Mouse (Mus musculus) MEL (cell line): ENCODE data around the gene Tbx15. TPM values are rescaled to one million over a fixed set of nuclear protein-coding genes. Genes with fewer than 3 reads are reported as not detected.

Experiments
- DNase-seq: peaks from one replicate; pipeline ENCODE4 v3.0.0; 2011; ENCODE audit warnings: low read depth, low spot score
- H3K27ac ChIP-seq: 2 replicates; pipeline ENCODE4 v1.5.1; 2012; ENCODE audit warnings: low read depth, mild to moderate bottlenecking, control low read depth, low read length, moderate library complexity; ENCODE audit not compliant: control insufficient read depth
- H3K27me3 ChIP-seq, 2 experiments: fragments of 150-350 bp in 1 of 2; sonication (generic) in 1 of 2; 2 replicates each; pipeline ENCODE4 v1.6.1; 2012; ENCODE audit warnings: low read length in 2 of 2, mild to moderate bottlenecking in 2 of 2, improper control_type of control experiment in 1 of 2, moderate library complexity in 1 of 2; ENCODE audit not compliant: insufficient read depth in 2 of 2, control insufficient read depth in 1 of 2
- H3K36me3 ChIP-seq, 2 experiments: 2 replicates each; pipeline ENCODE4 v1.6.1; 2012 to 2014; ENCODE audit warnings: low read length in 2 of 2, improper control_type of control experiment in 1 of 2, inconsistent platforms in 1 of 2, mild to moderate bottlenecking in 1 of 2; ENCODE audit not compliant: insufficient read depth in 2 of 2, control insufficient read depth in 1 of 2
- H3K4me1 ChIP-seq, 2 experiments: fragments of 150-350 bp in 1 of 2; sonication (generic) in 1 of 2; 2 replicates each; pipeline ENCODE4 v1.6.1; 2012; ENCODE audit warnings: low read length in 2 of 2, improper control_type of control experiment in 1 of 2, mild to moderate bottlenecking in 1 of 2; ENCODE audit not compliant: insufficient read depth in 2 of 2, control insufficient read depth in 1 of 2
- H3K4me3 ChIP-seq, 2 experiments: fragments of 150-350 bp in 1 of 2; sonication (generic) in 1 of 2; 2 replicates each; pipeline ENCODE4 v1.5.1; 2012; ENCODE audit warnings: low read depth in 2 of 2, low read length in 2 of 2, mild to moderate bottlenecking in 2 of 2, moderate library complexity in 2 of 2, control low read depth in 1 of 2, improper control_type of control experiment in 1 of 2; ENCODE audit not compliant: control insufficient read depth in 1 of 2, insufficient read depth in 1 of 2
- H3K79me2 ChIP-seq: 2 replicates; pipeline ENCODE4 v1.6.1; 2012; ENCODE audit warnings: mild to moderate bottlenecking, low read length, moderate library complexity; ENCODE audit not compliant: control insufficient read depth, poor library complexity, insufficient read depth
- H3K9ac ChIP-seq: 2 replicates; pipeline ENCODE4 v1.6.1; 2012; ENCODE audit warnings: low read depth, mild to moderate bottlenecking, control low read depth, low read length, moderate library complexity; ENCODE audit not compliant: control insufficient read depth, poor library complexity, severe bottlenecking
- H3K9me3 ChIP-seq: fragments of 150-350 bp; sonication (generic); replicated peaks from 2 replicates; pipeline ENCODE4 v1.6.1; 2012; ENCODE audit warnings: mild to moderate bottlenecking, low read length, improper control_type of control experiment, moderate library complexity; ENCODE audit not compliant: insufficient read depth
- BHLHE40 ChIP-seq: IDR thresholded peaks from 2 replicates; pipeline ENCODE4 v1.6.1; 2012; ENCODE audit warnings: low read depth, mild to moderate bottlenecking, inconsistent platforms, low read length, improper control_type of control experiment, borderline replicate concordance
- CHD1 ChIP-seq: IDR thresholded peaks from 2 replicates; pipeline ENCODE4 v1.6.1; 2012; ENCODE audit warnings: low read depth, mild to moderate bottlenecking, inconsistent platforms, low read length, improper control_type of control experiment
- E2F4 ChIP-seq: IDR thresholded peaks from 2 replicates; pipeline ENCODE4 v1.6.1; 2011; ENCODE audit warnings: low read depth, low read length, improper control_type of control experiment, borderline replicate concordance
- EP300 ChIP-seq, 2 experiments: IDR thresholded peaks; 2 replicates each; pipeline ENCODE4 v1.6.1; 2011; ENCODE audit warnings: improper control_type of control experiment in 2 of 2, low read length in 2 of 2, low read depth in 1 of 2, mild to moderate bottlenecking in 1 of 2
- ETS1 ChIP-seq: IDR thresholded peaks from 2 replicates; pipeline ENCODE4 v1.6.1; 2012; ENCODE audit warnings: low read depth, mild to moderate bottlenecking, inconsistent platforms, low read length, improper control_type of control experiment, moderate library complexity
- GATA1 ChIP-seq: IDR thresholded peaks from 2 replicates; pipeline ENCODE4 v1.6.1; 2011; ENCODE audit warnings: low read depth, low read length, improper control_type of control experiment
- HCFC1 ChIP-seq: IDR thresholded peaks from 2 replicates; pipeline ENCODE4 v1.6.1; 2012; ENCODE audit warnings: low read depth, mild to moderate bottlenecking, inconsistent platforms, low read length, improper control_type of control experiment, moderate library complexity
- KAT2A ChIP-seq: conservative IDR thresholded peaks from 2 replicates; pipeline ENCODE4 v1.6.1; 2012; ENCODE audit warnings: low read depth, low read length, improper control_type of control experiment, inconsistent platforms
- MAFK ChIP-seq: IDR thresholded peaks from 2 replicates; pipeline ENCODE4 v1.6.1; 2011; ENCODE audit warnings: low read depth, mild to moderate bottlenecking, low read length, improper control_type of control experiment, borderline replicate concordance
- MEF2A ChIP-seq: IDR thresholded peaks from 2 replicates; pipeline ENCODE4 v1.6.1; 2014; ENCODE audit warnings: low read depth, mild to moderate bottlenecking, inconsistent platforms, low read length, improper control_type of control experiment; ENCODE audit not compliant: poor library complexity, insufficient replicate concordance, severe bottlenecking; ENCODE audit errors: extremely low read depth
- MXI1 ChIP-seq: IDR thresholded peaks from 2 replicates; pipeline ENCODE4 v1.6.1; 2011; ENCODE audit warnings: mild to moderate bottlenecking, low read depth, low read length, improper control_type of control experiment
- RCOR1 ChIP-seq: IDR thresholded peaks from 2 replicates; pipeline ENCODE4 v1.6.1; 2012; ENCODE audit warnings: low read depth, mild to moderate bottlenecking, inconsistent platforms, low read length, improper control_type of control experiment
- SIN3A ChIP-seq: IDR thresholded peaks from 2 replicates; pipeline ENCODE4 v1.6.1; 2012; ENCODE audit warnings: low read length, improper control_type of control experiment, inconsistent platforms
- SMC3 ChIP-seq: IDR thresholded peaks from 2 replicates; pipeline ENCODE4 v1.6.1; 2011; ENCODE audit warnings: low read depth, low read length, improper control_type of control experiment
- TAL1 ChIP-seq: IDR thresholded peaks from 2 replicates; pipeline ENCODE4 v1.6.1; 2012; ENCODE audit warnings: mild to moderate bottlenecking, inconsistent platforms, low read length, moderate library complexity, mixed read lengths
- TBP ChIP-seq: IDR thresholded peaks from 2 replicates; pipeline ENCODE4 v1.8.0; 2011; ENCODE audit warnings: low read depth, low read length, improper control_type of control experiment
- TCF12 ChIP-seq: IDR thresholded peaks from 2 replicates; pipeline ENCODE4 v1.6.1; 2014; ENCODE audit warnings: low read depth, mild to moderate bottlenecking, inconsistent platforms, low read length, improper control_type of control experiment, moderate library complexity
- USF1 ChIP-seq: IDR thresholded peaks from 2 replicates; pipeline ENCODE4 v1.6.1; 2014; ENCODE audit warnings: low read depth, mild to moderate bottlenecking, inconsistent platforms, low read length, improper control_type of control experiment, moderate library complexity
- USF2 ChIP-seq, 2 experiments: IDR thresholded peaks; 2 replicates each; pipeline ENCODE4 v1.6.1; 2011 to 2012; ENCODE audit warnings: improper control_type of control experiment in 2 of 2, low read length in 2 of 2, borderline replicate concordance in 1 of 2, inconsistent platforms in 1 of 2, low read depth in 1 of 2, mild to moderate bottlenecking in 1 of 2; ENCODE audit not compliant: insufficient read depth in 1 of 2
- ZC3H11A ChIP-seq: IDR thresholded peaks from 2 replicates; pipeline ENCODE4 v1.6.1; 2012; ENCODE audit warnings: low read depth, mild to moderate bottlenecking, inconsistent platforms, low read length, improper control_type of control experiment
- ZMIZ1 ChIP-seq: IDR thresholded peaks from 2 replicates; pipeline ENCODE4 v1.6.1; 2012; ENCODE audit warnings: low read depth, mild to moderate bottlenecking, inconsistent platforms, low read length, improper control_type of control experiment, moderate library complexity
- ZNF384 ChIP-seq: IDR thresholded peaks from 2 replicates; pipeline ENCODE4 v1.6.1; 2012; ENCODE audit warnings: low read depth, mild to moderate bottlenecking, inconsistent platforms, low read length, improper control_type of control experiment
- polyA plus RNA-seq, 2 experiments: library from polyadenylated mRNA; stranded (reverse) in 1 of 2; unstranded in 1 of 2; fragments of >175 nt in 1 of 2; fragments of >200 nt in 1 of 2; gene quantifications; 2 replicates each; pipeline versions ENCODE4 v1.2.1 to v1.2.4; 2012; ENCODE audit warnings: low replicate concordance in 2 of 2, low read depth in 1 of 2; ENCODE audit not compliant: insufficient read length in 2 of 2, insufficient read depth in 1 of 2, missing spikeins in 1 of 2
- total RNA-seq: library from RNA; depleted of rRNA; stranded (reverse); fragments of 300-350 nt; gene quantifications from 2 replicates; pipeline ENCODE4 v1.2.3, GENCODE M21; 2012

Gene Tbx15
- total and polyA plus RNA-seq, 3 experiments = 8.9 to 13.0 TPM; not detected in 1

- TF ChIP-seq ZMIZ1 = no peak
- TF ChIP-seq RCOR1 = no peak
- TF ChIP-seq USF1 = no peak
- TF ChIP-seq TBP = no peak
These were observed 50.0 kb downstream of the Tbx15 start (continued) for GRCm38 (mm10) chr3:99290064-99290702.

GRCm38 (mm10) chr3:99290878-99291277 is 50.7 kb downstream of the Tbx15 start:
- Histone ChIP-seq H3K27me3 (no peaks in the 10 kb centered on the region), H3K27ac (no peak overlapping the region), H3K9me3 (no peaks in the 10 kb centered on the region), H3K9ac (no peak overlapping the region), H3K36me3 (peaks cover 0 to 14% of the 10 kb centered on the region in 2 experiments; a peak in 3 of 4 replicates), H3K4me1 (peaks cover 5 to 13% of the 10 kb centered on the region in 2 experiments; a peak in 3 of 4 replicates), H3K4me3 (no peak overlapping the region), H3K79me2 (no peaks in the 10 kb centered on the region)
- TF ChIP-seq ETS1 (peak; percentile 89), GATA1 (peak; percentile 71), MAFK (no peak), EP300 (IDR thresholded peaks at IDR 0.05; ENCODE audit: low read depth in 1 of 2, low read length in 2 of 2) (peak; percentile 32 to 46; a peak in 2 of 4 replicates)
- peak; percentile 53 for DNase-seq

GRCm38 (mm10) chr3:99291386-99291785 is 51.2 kb downstream of the Tbx15 start:
- H3K27me3 ChIP-seq = no peaks in the 10 kb centered on the region
- H3K27ac ChIP-seq = no peak overlapping the region
- DNase-seq = no peak
- H3K79me2 ChIP-seq = no peaks in the 10 kb centered on the region
- H3K36me3 ChIP-seq = peaks cover 0 to 14% of the 10 kb centered on the region in 2 experiments; a peak in 3 of 4 replicates
- H3K4me3 ChIP-seq = no peak overlapping the region
- H3K4me1 ChIP-seq = peaks cover 5 to 13% of the 10 kb centered on the region in 2 experiments; a peak in 3 of 4 replicates
- TF ChIP-seq MAFK = no peak
- TF ChIP-seq BHLHE40 = no peak
- TF ChIP-seq SMC3 = no peak
- no peak for TF ChIP-seq E2F4
- no peak for TF ChIP-seq ZNF384
- TF ChIP-seq TAL1 = no peak
- TF ChIP-seq MEF2A = no peak
- no peak for TF ChIP-seq USF2 (IDR thresholded peaks at IDR 0.05; ENCODE audit: borderline replicate concordance in 1 of 2, insufficient read depth in 1 of 2, low read depth in 1 of 2, low read length in 2 of 2)
- TF ChIP-seq RCOR1 = no peak
- no peak for TF ChIP-seq MXI1
- TF ChIP-seq CHD1 = no peak
- no peak for TF ChIP-seq TCF12
- TF ChIP-seq SIN3A = no peak
- no peak for TF ChIP-seq HCFC1
- no peak for TF ChIP-seq USF1
- TF ChIP-seq ZC3H11A = no peak
- TF ChIP-seq TBP = no peak
- no peak for TF ChIP-seq KAT2A
- TF ChIP-seq GATA1 = no peak
- H3K9ac ChIP-seq = no peak overlapping the region
- no peaks in the 10 kb centered on the region for H3K9me3 ChIP-seq
